Mouse (Mus musculus): ENCODE data around the gene Cyp4f40. TPM values are rescaled to one million over a fixed set of nuclear protein-coding genes. Genes with fewer than 3 reads are reported as not detected.
A peak's percentile ranks its signal among the peaks of the same experiment; 100 is the strongest.
"Not testable (repeated sequence)": the region's sequence is repeated elsewhere in the genome, so short reads cannot be mapped to it uniquely, and the experiment has no call there.

Gene Cyp4f40
- not detected in 2 replicates for polyA plus RNA-seq (2016; fragmentation: Nextera tagmentation; extraction: Ambion mirVana)

GRCm38 (mm10) chr17:32658712-32659111, at the start of gene Cyp4f40:
Cyp4f40 (plus strand) TSS chr17:32658900.
- Histone ChIP-seq H3K27ac (no peak within 1 kb of the TSS), H3K36me3 (no peaks in the 10 kb centered on the region), H3K4me3 (no peak within 1 kb of the TSS), H3K4me1 (no peaks in the 10 kb centered on the region), H3K27me3 (ENCODE audit: insufficient read depth, poor library complexity, severe bottlenecking) (no peaks in the 10 kb centered on the region), H3K9me3 (no peaks in the 10 kb centered on the region)
- DNase-seq (ENCODE audit: low spot score): no peak
- 46% methylated on average over 2 of the region's 2 CpGs for WGBS

- not testable (repeated sequence) for H3K27me3 ChIP-seq (ENCODE audit: insufficient read depth, poor library complexity, severe bottlenecking); DNase-seq (ENCODE audit: low spot score); H3K27ac ChIP-seq; H3K4me3 ChIP-seq; H3K4me1 ChIP-seq; H3K9me3 ChIP-seq; H3K36me3 ChIP-seq
- 72% methylated on average over 3 of the region's 3 CpGs for WGBS
Observed at GRCm38 (mm10) chr17:32610231-32610630, 48.5 kb upstream of the Cyp4f40 start.

- WGBS: 79% methylated on average over 3 of the region's 3 CpGs
- Histone ChIP-seq H3K27ac (no peak overlapping the region), H3K9me3 (no peaks in the 10 kb centered on the region), H3K4me1 (no peaks in the 10 kb centered on the region), H3K4me3 (no peak overlapping the region), H3K27me3 (ENCODE audit: insufficient read depth, poor library complexity, severe bottlenecking) (no peaks in the 10 kb centered on the region), H3K36me3 (no peaks in the 10 kb centered on the region)
- no peak for DNase-seq (ENCODE audit: low spot score)
Observed at GRCm38 (mm10) chr17:32610896-32611295, 47.8 kb upstream of the Cyp4f40 start.

GRCm38 (mm10) chr17:32612417-32612816, 46.3 kb upstream of the Cyp4f40 start:
- Histone ChIP-seq H3K27me3 (ENCODE audit: insufficient read depth, poor library complexity, severe bottlenecking) (no peaks in the 10 kb centered on the region), H3K36me3 (no peaks in the 10 kb centered on the region), H3K9me3 (no peaks in the 10 kb centered on the region), H3K27ac (no peak overlapping the region), H3K4me3 (no peak overlapping the region), H3K4me1 (no peaks in the 10 kb centered on the region)
- no peak for DNase-seq (ENCODE audit: low spot score)
- 58% methylated on average over 3 of the region's 3 CpGs for WGBS

GRCm38 (mm10) chr17:32617252-32617651, 41.4 kb upstream of the Cyp4f40 start:
- WGBS: 64% methylated on average over 1 of the region's 1 CpGs
- H3K4me1 ChIP-seq: no peaks in the 10 kb centered on the region
- H3K9me3 ChIP-seq: peaks cover 6% of the 10 kb centered on the region; the same call in 1 of the 2 replicates
- no peak overlapping the region for H3K4me3 ChIP-seq
- no peak for DNase-seq (ENCODE audit: low spot score)
- no peaks in the 10 kb centered on the region for H3K27me3 ChIP-seq (ENCODE audit: insufficient read depth, poor library complexity, severe bottlenecking)
- no peaks in the 10 kb centered on the region for H3K36me3 ChIP-seq
- H3K27ac ChIP-seq: no peak overlapping the region

- H3K36me3 ChIP-seq; H3K4me3 ChIP-seq; H3K27ac ChIP-seq; H3K9me3 ChIP-seq; DNase-seq (ENCODE audit: low spot score); H3K4me1 ChIP-seq; H3K27me3 ChIP-seq (ENCODE audit: insufficient read depth, poor library complexity, severe bottlenecking): not testable (repeated sequence)
- 59% methylated on average over 4 of the region's 4 CpGs for WGBS
Observed at GRCm38 (mm10) chr17:32621018-32621417, 37.7 kb upstream of the Cyp4f40 start, which contains the start of gene Cyp4f37. Cyp4f37 (plus strand) TSS chr17:32621309.

GRCm38 (mm10) chr17:32629726-32630125, 29.0 kb upstream of the Cyp4f40 start:
- WGBS: 83% methylated on average over 7 of the region's 7 CpGs
- H3K4me3 ChIP-seq; H3K36me3 ChIP-seq; H3K27ac ChIP-seq; DNase-seq (ENCODE audit: low spot score); H3K9me3 ChIP-seq; H3K4me1 ChIP-seq; H3K27me3 ChIP-seq (ENCODE audit: insufficient read depth, poor library complexity, severe bottlenecking): not testable (repeated sequence)

- 71% methylated on average over 3 of the region's 3 CpGs for WGBS
- DNase-seq (ENCODE audit: low spot score): no peak
- H3K9me3 ChIP-seq: no peaks in the 10 kb centered on the region
- no peak overlapping the region for H3K27ac ChIP-seq
- H3K4me3 ChIP-seq: no peak overlapping the region
- H3K27me3 ChIP-seq (ENCODE audit: insufficient read depth, poor library complexity, severe bottlenecking): no peaks in the 10 kb centered on the region
- H3K4me1 ChIP-seq: no peaks in the 10 kb centered on the region
- H3K36me3 ChIP-seq: no peaks in the 10 kb centered on the region
Observed at GRCm38 (mm10) chr17:32631936-32632335, 26.8 kb upstream of the Cyp4f40 start.

- not testable (repeated sequence) for H3K36me3 ChIP-seq; H3K4me1 ChIP-seq; DNase-seq (ENCODE audit: low spot score); H3K9me3 ChIP-seq; H3K27me3 ChIP-seq (ENCODE audit: insufficient read depth, poor library complexity, severe bottlenecking)
- 84% methylated on average over 9 of the region's 9 CpGs for WGBS
- Histone ChIP-seq H3K4me3 (peak overlapping the region; percentile 52), H3K27ac (peak overlapping the region; percentile 49; the same call in 1 of the 2 replicates)
Observed at GRCm38 (mm10) chr17:32634242-32634971, 24.3 kb upstream of the Cyp4f40 start.

- no peaks in the 10 kb centered on the region for H3K9me3 ChIP-seq
- 2% methylated on average over 17 of the region's 17 CpGs for WGBS
- no peaks in the 10 kb centered on the region for H3K27me3 ChIP-seq (ENCODE audit: insufficient read depth, poor library complexity, severe bottlenecking)
- peak overlapping the region; percentile 52 for H3K4me3 ChIP-seq
- H3K27ac ChIP-seq: peak overlapping the region; percentile 49; the same call in 1 of the 2 replicates
- H3K4me1 ChIP-seq: no peaks in the 10 kb centered on the region
- no peaks in the 10 kb centered on the region for H3K36me3 ChIP-seq
- peak; percentile 88 for DNase-seq (ENCODE audit: low spot score)
Observed at GRCm38 (mm10) chr17:32634972-32635314, 23.8 kb upstream of the Cyp4f40 start.

- H3K36me3 ChIP-seq: no peaks in the 10 kb centered on the region
- DNase-seq (ENCODE audit: low spot score): no peak
- H3K4me1 ChIP-seq: no peaks in the 10 kb centered on the region
- H3K9me3 ChIP-seq: no peaks in the 10 kb centered on the region
- no peak overlapping the region for H3K4me3 ChIP-seq
- no peaks in the 10 kb centered on the region for H3K27me3 ChIP-seq (ENCODE audit: insufficient read depth, poor library complexity, severe bottlenecking)
- WGBS: 50% methylated on average over 3 of the region's 3 CpGs
- no peak overlapping the region for H3K27ac ChIP-seq
Observed at GRCm38 (mm10) chr17:32636341-32636740, 22.4 kb upstream of the Cyp4f40 start.

GRCm38 (mm10) chr17:32637151-32637550, 21.5 kb upstream of the Cyp4f40 start:
- no peaks in the 10 kb centered on the region for H3K27me3 ChIP-seq (ENCODE audit: insufficient read depth, poor library complexity, severe bottlenecking)
- no peaks in the 10 kb centered on the region for H3K36me3 ChIP-seq
- 75% methylated on average over 2 of the region's 2 CpGs for WGBS
- H3K27ac ChIP-seq: no peak overlapping the region
- H3K9me3 ChIP-seq: no peaks in the 10 kb centered on the region
- no peak overlapping the region for H3K4me3 ChIP-seq
- no peak for DNase-seq (ENCODE audit: low spot score)
- H3K4me1 ChIP-seq: no peaks in the 10 kb centered on the region

- no peaks in the 10 kb centered on the region for H3K27me3 ChIP-seq (ENCODE audit: insufficient read depth, poor library complexity, severe bottlenecking)
- no peaks in the 10 kb centered on the region for H3K4me1 ChIP-seq
- DNase-seq (ENCODE audit: low spot score): no peak
- H3K9me3 ChIP-seq: no peaks in the 10 kb centered on the region
- H3K36me3 ChIP-seq: no peaks in the 10 kb centered on the region
- no peak overlapping the region for H3K4me3 ChIP-seq
- WGBS: 69% methylated on average over 4 of the region's 4 CpGs
- H3K27ac ChIP-seq: no peak overlapping the region
Observed at GRCm38 (mm10) chr17:32646631-32647030, 12.1 kb upstream of the Cyp4f40 start.

- WGBS: 85% methylated on average over 4 of the region's 4 CpGs
- Histone ChIP-seq H3K27me3 (ENCODE audit: insufficient read depth, poor library complexity, severe bottlenecking) (no peaks in the 10 kb centered on the region), H3K36me3 (no peaks in the 10 kb centered on the region), H3K27ac (no peak overlapping the region), H3K9me3 (no peaks in the 10 kb centered on the region; the same call in 1 of the 2 replicates), H3K4me1 (no peaks in the 10 kb centered on the region), H3K4me3 (no peak overlapping the region)
- no peak for DNase-seq (ENCODE audit: low spot score)
Observed at GRCm38 (mm10) chr17:32653860-32654259, 4.8 kb upstream of the Cyp4f40 start.

Measured in heart, embryonic 10.5 days (tissue).